Mouse (Mus musculus): Measurements from ENCODE around the gene Lpcat1.

- no peak for TF ChIP-seq CTCF (IDR thresholded peaks at IDR 0.05; ENCODE audit: low read depth)
- no peak for TF ChIP-seq EP300 (IDR thresholded peaks at IDR 0.05; ENCODE audit: low read depth)
Measured at GRCm38 (mm10) chr13:73476259-73476658, 9.3 kb downstream of the Lpcat1 start.
